Mouse (Mus musculus): ENCODE measurements around the gene Sgta. TPM values are rescaled to one million over a fixed set of nuclear protein-coding genes. Genes with fewer than 3 reads are reported as not detected.
A peak's percentile ranks its signal among the peaks of the same experiment; 100 is the strongest.
"Not testable (repeated sequence)": the region's sequence is repeated elsewhere in the genome, so short reads cannot be mapped to it uniquely, and the experiment has no call there.

Gene Sgta
- total RNA-seq, 2 experiments from 2014 or later, result 171 to 173 TPM

DNA sequence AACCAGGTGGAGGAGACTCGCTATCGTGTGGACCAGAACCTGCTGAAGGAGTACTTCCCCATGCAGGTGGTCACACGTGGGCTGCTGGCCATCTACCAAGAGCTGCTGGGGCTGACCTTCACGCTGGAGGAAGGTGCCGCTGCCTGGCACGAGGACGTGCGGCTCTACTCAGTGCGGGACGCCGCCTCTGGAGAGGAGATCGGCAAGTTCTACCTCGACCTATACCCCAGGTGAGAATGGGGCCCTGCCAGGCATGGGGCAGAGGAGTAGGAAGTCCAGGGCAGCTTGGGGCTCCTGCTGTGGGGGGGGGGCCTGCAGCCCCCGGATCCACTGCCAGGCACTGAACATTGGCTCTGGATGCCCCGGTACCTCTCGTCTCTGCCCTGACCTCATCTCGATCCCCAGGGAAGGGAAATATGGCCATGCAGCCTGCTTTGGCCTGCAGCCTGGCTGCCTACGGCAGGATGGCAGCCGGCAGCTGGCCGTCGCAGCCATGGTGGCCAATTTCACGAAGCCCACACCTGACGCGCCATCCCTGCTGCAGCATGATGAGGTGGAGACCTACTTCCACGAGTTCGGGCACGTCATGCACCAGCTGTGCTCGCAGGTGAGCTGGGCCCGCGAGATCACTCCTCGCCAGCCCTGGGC lies 20.2 kb upstream of the Sgta start:
- no peak overlapping the region for H3K4me3 ChIP-seq
- intact Hi-C loops (cut with DNase I), result no loop called here
- no peak for DNase-seq (ENCODE audit: extremely low spot score in 1 of 2, low spot score in 2 of 2)
- no peak for TF ChIP-seq CTCF (IDR thresholded peaks at IDR 0.05)
- no peak overlapping the region for H3K27ac ChIP-seq

DNA sequence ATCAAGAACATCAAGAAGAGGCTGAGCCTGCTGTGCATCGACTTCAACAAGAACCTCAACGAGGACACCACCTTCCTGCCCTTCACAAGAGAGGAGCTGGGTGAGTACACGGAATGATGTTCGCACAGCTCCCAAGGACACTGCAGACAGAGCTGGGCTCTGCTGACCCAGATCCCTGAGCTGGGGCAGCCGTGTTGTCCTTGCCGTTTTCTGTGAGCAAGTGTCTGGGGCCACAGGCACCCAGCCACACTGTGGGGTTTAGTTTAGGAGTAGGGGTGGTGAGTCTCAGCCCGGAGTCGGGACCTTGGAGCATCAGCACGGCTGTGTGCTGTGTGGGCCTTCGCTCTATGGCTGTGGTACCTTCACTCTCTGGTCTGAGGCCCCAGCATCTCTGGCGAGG lies 17.9 kb upstream of the Sgta start:
- intact Hi-C loops (cut with DNase I), result no loop called here
- Histone ChIP-seq H3K4me3 (no peak overlapping the region), H3K27ac (no peak overlapping the region)
- DNase-seq (ENCODE audit: extremely low spot score in 1 of 2, low spot score in 2 of 2), result no peak
- TF ChIP-seq CTCF (IDR thresholded peaks at IDR 0.05), result no peak

DNA sequence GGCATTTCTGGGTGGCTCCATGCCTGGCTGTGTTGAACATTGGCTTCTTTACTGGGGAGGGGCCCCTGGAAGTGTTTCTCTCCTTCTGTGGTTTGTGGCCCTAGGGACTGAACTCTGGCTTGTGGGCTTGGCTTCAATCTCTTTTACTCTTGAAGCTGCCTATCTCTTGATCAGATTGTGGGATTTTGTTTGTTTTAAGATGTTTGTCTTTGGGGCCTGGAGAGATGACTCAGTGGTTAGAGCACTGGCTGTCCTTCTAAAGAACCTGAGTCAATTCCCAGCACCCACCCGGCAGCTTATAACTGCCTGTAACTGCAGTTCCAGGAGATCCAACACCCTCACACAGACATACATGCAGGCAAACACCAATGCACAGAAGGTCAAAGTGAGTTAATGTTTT lies 16.4 kb upstream of the Sgta start:
- no peak overlapping the region for H3K4me3 ChIP-seq
- no peak for TF ChIP-seq CTCF (IDR thresholded peaks at IDR 0.05)
- no peak overlapping the region for H3K27ac ChIP-seq
- intact Hi-C loops (cut with DNase I), result no loop called here
- DNase-seq (ENCODE audit: extremely low spot score in 1 of 2, low spot score in 2 of 2), result no peak

DNA sequence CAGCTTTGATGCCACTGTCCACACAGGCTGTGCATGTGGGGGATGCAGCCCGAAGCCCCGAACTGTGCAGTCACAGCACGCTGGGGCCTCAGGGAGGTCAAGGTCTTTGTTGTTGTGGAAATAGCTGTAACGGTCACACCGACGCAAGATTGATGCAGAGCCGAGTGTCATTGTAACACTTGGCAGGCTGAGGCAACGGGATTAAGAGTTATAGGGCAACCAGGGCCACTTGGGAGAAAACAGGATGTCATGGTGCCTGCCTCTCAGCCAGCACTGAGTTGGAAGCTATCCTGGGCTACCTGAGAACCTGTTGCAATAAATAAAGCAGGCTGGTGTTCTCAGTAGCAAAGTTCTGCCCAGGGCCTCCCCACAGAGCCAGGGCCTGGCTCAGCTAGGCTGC lies 15.8 kb upstream of the Sgta start:
- intact Hi-C loops (cut with DNase I), result no loop called here
- no peak for DNase-seq (ENCODE audit: extremely low spot score in 1 of 2, low spot score in 2 of 2)

DNA sequence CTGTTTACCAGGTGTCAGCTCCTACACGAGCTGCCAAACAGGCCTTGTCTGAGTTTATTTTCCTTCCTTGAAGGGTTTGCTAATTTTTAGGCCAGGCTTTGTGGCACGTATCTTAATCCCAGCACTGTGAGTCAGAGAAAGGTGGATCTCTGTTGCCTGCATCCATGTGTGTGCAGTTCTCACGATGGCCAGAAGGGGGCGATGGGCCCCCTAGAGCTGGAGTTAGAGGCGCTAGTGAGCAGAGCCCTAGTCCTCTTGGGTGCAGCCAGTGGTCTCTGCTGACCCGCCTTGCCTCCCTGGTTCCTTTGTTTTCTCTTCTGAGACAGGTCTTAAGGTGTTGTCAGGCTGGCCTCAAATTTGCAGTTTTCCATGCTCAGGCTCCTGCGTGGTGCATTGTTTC lies 13.5 kb upstream of the Sgta start:
- DNase-seq (ENCODE audit: extremely low spot score in 1 of 2, low spot score in 2 of 2), result no peak
- Histone ChIP-seq H3K27ac (no peak overlapping the region), H3K4me3 (no peak overlapping the region)
- peak; percentile 51 for TF ChIP-seq CTCF (IDR thresholded peaks at IDR 0.05)
- intact Hi-C loops (cut with DNase I), result no loop called here

More for the DNA sequence above, 15.8 kb upstream of the Sgta start:
- no peak for TF ChIP-seq CTCF (IDR thresholded peaks at IDR 0.05)
- no peak overlapping the region for H3K4me3 ChIP-seq
- H3K27ac ChIP-seq, result no peak overlapping the region

GRCm38 (mm10) chr10:81072290-81072689 lies 12.3 kb upstream of the Sgta start:
- TF ChIP-seq CTCF (IDR thresholded peaks at IDR 0.05), result no peak
- intact Hi-C loops (cut with DNase I), result no loop called here
- Histone ChIP-seq H3K27ac (no peak overlapping the region), H3K4me3 (no peak overlapping the region)
- no peak for DNase-seq (ENCODE audit: extremely low spot score in 1 of 2, low spot score in 2 of 2)

GRCm38 (mm10) chr10:81069836-81070235 lies 9.9 kb upstream of the Sgta start, which contains the start of gene Thop1:
Gene Thop1, plus strand, starts transcription at chr10:81070035.
- no peak for TF ChIP-seq CTCF (IDR thresholded peaks at IDR 0.05)
- H3K4me3 ChIP-seq, result peak within 1 kb of the TSS; percentile 67
- peak within 1 kb of the TSS; percentile 90 for H3K27ac ChIP-seq
- intact Hi-C loops (cut with DNase I), result no loop called here
- DNase-seq (ENCODE audit: extremely low spot score in 1 of 2, low spot score in 2 of 2), result peak; percentile 95 to 98

DNA sequence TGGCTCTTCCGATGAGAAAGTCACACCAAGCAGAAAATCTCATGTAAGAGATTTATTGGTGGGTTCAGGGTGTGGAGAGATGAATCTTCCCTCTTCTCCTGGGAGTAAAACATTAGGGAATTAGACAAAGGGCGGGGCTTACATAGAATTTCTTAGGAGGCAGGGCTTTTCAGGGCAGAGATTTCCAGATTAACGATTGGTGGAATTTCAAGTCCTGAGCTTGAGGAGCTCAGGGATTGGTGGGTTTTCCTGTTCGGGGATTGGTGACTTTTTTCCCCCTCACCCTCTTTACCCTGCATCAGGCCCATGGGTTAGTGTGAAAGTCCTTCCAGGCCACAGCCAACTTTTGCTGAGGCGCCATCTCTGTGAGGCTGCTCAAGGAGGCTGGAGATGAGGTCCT lies 8.7 kb upstream of the Sgta start:
- DNase-seq (ENCODE audit: extremely low spot score in 1 of 2, low spot score in 2 of 2), result no peak
- H3K27ac ChIP-seq, result no peak overlapping the region; the same call in 1 of the 2 replicates
- TF ChIP-seq CTCF (IDR thresholded peaks at IDR 0.05), result no peak
- no peak overlapping the region for H3K4me3 ChIP-seq
- intact Hi-C loops (cut with DNase I), result no loop called here

- H3K27ac ChIP-seq; DNase-seq (ENCODE audit: extremely low spot score in 1 of 2, low spot score in 2 of 2); intact Hi-C loops (cut with DNase I); H3K4me3 ChIP-seq: not testable (repeated sequence)
These were observed 4.5 kb upstream of the Sgta start for GRCm38 (mm10) chr10:81064519-81064918.

- Histone ChIP-seq H3K4me3 (no peak overlapping the region), H3K27ac (no peak overlapping the region)
- intact Hi-C loops (cut with DNase I), result no loop called here
- TF ChIP-seq CTCF (IDR thresholded peaks at IDR 0.05), result no peak
- no peak for DNase-seq (ENCODE audit: extremely low spot score in 1 of 2, low spot score in 2 of 2)
These were observed 2.7 kb upstream of the Sgta start for GRCm38 (mm10) chr10:81062710-81063109.

DNA sequence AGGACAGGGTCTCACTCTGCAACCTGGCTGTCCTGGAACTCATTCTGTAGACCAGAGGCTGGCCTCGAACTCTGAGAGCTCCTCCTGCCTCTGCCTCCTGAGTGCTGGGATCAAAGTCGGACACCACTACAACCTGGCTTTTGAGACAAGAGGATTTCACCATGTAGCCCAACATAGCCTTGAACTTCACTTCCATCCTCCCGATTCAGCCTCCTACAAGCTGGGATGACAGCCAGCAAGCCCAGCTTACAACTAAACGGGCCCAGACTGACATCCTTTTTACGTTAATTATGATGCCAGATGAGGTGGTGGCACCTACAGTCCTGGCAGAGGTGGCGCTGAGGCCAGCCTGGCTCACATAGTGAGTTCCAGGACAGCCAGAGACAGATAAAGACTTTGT lies 1.1 kb downstream of the Sgta start:
- Histone ChIP-seq H3K4me3 (peak overlapping the region; percentile 90), H3K27ac (no peak overlapping the region)
- intact Hi-C loops (cut with DNase I), result no loop called here
- TF ChIP-seq CTCF (IDR thresholded peaks at IDR 0.05), result no peak
- no peak for DNase-seq (ENCODE audit: extremely low spot score in 1 of 2, low spot score in 2 of 2)

DNA sequence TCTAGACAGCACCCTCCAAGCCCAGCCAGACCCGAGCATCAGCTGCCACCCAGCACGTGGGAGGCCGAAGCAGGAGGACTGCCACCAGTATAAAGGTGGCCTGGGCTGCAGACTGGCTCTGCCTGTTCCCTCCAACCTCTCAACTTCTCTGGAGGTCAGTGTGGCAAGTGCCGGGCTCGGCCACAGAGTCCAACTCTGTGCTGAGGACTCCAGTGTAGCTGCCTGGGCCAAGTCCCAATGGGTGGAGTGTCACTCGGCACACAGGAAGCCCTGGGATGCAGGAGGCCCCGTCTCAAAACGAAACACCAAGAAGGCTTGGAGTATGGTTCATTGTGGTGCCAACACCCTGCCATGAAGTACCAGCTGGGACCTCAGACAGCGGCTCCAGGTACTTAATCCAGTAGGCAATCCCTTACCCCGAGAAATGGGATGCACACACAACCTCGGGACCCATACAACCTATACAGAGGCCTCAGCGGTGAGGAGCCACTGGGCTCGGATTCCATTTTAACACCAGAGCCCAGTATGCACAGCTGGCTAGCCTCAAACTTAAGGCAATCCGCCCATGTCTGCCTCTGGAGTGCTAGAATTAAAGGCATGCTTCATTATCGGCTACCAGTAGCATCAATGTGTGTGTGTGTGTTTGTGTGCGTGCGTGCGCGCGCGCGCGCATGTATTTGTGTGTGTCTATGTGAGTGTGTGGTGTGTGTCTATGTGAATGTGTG lies 2.4 kb downstream of the Sgta start:
- no peak for DNase-seq (ENCODE audit: extremely low spot score in 1 of 2, low spot score in 2 of 2)
- TF ChIP-seq CTCF (IDR thresholded peaks at IDR 0.05), result no peak
- H3K4me3 ChIP-seq, result no peak overlapping the region
- intact Hi-C loops (cut with DNase I), result no loop called here
- H3K27ac ChIP-seq, result no peak overlapping the region

- H3K4me3 ChIP-seq; DNase-seq (ENCODE audit: extremely low spot score in 1 of 2, low spot score in 2 of 2); intact Hi-C loops (cut with DNase I); H3K27ac ChIP-seq: not testable (repeated sequence)
These were observed 4.1 kb downstream of the Sgta start for GRCm38 (mm10) chr10:81055802-81056340.
